Mouse (Mus musculus): ENCODE data around the gene Fam213b.
A peak's percentile ranks its signal among the peaks of the same experiment; 100 is the strongest.

Fam213b gene

DNA sequence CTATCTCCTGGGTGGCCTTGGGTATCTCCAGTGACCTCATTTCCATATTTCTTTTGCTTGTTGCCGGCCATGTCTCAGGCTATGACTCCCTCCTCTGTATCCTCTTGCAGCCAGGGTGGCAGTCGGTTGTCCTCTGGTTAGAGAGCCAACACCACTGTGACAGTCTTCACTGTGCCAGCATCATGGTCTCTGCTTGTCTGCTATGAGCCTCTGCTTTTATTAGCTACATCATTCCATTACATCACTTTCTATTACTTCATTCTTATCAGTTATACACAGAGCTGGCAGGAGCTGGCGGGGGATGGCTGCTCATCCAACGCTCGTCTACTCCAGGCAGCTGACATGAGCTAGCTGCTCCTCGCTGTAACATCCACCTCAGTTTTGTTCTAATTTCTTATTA lies 18.2 kb downstream of the Fam213b start:
- DNase-seq (ENCODE audit: low spot score in 2 of 2) = no peak

DNA sequence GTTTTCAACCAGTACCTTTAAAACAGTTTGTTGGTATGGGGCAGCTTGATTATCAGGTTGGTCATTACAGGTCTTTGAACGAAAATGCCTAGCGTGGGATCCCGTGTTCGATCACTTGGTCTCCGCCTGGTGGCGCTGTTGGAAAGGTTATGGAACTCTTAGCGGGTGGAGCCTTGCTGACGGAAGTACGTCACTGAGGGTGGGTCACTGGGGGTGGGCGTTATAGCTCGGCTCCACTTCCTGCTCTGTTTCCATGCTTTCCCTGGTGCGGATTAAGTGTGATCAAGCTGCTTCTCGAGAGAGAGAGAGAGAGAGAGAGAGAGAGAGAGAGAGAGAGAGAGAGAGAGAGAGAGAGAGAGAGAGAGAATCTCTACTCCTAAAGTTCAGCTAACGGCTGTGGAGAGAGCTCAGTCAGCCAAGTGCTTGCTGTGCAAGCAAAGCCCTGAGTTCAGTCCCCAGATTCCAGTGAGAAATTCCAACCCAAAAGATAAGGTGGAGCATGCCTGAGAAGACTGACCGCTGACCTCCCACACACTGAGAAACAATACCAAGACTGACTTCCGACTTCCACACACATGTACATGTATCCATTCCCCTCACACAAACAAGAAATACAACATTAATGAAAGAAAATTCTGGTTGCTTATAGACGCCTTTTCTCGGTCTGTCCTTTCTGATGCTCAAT lies 20.9 kb downstream of the Fam213b start:
- DNase-seq (ENCODE audit: low spot score in 2 of 2) = peak in 1 of 2 experiments; percentile 87

- no peak for DNase-seq (ENCODE audit: low spot score in 2 of 2)
These were observed 25.7 kb downstream of the Fam213b start for GRCm38 (mm10) chr4:154873186-154873585.

DNA sequence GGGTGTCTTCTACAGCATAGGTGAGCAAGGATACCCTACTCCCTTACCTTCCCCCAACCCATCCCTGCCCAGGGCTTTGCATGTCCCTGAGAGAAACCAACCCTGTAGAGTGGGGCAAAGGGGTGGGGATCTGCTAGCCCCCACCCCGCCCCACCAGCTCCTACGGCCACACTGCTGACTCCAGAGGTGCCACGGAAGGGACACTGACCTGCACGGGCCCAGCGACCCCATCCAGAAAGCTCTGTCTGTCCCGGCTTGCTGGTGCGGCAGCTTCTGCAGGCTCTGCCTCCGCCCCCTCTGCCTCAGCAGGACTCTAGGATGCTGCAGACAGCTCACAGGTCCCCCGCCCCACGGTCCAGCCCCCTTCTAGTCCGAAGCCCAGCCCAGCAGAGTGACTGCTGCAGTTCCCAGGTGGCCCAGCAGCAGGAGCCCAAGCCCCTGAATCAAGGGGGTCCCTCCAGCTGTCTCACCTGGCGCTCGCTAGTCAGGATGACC lies 27.1 kb downstream of the Fam213b start:
- DNase-seq (ENCODE audit: low spot score in 2 of 2) = no peak

DNA sequence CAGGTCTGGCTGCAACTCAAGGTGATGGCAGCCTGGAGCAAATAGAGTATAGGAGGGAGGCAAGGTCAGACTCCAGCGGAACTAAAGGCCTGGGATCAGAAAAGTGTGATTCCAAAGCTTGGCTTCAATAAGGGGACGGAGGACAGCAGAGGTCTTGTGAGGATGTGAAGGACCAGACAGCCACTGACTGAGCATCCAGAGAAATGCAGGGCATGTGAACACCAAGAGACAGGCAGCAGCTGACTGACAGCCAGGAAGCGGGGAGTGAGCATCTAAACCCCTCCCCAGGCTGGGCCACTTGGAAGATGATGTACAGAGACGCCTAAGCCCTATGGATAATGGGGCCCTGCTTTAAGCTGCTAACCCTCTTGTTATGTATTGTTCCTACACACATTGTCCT lies 28.2 kb downstream of the Fam213b start:
- DNase-seq (ENCODE audit: low spot score in 2 of 2) = no peak

GRCm38 (mm10) chr4:154869440-154869839 lies 29.5 kb downstream of the Fam213b start, which contains the start of gene Mmel1:
Gene Mmel1, plus strand, starts transcription at chr4:154869585.
- DNase-seq (ENCODE audit: low spot score in 2 of 2) = no peak

- DNase-seq (ENCODE audit: low spot score in 2 of 2) = no peak
These were observed 31.7 kb downstream of the Fam213b start for GRCm38 (mm10) chr4:154867257-154867656.

- no peak for DNase-seq (ENCODE audit: low spot score in 2 of 2)
These were observed 32.5 kb downstream of the Fam213b start for GRCm38 (mm10) chr4:154866391-154866790.

DNA sequence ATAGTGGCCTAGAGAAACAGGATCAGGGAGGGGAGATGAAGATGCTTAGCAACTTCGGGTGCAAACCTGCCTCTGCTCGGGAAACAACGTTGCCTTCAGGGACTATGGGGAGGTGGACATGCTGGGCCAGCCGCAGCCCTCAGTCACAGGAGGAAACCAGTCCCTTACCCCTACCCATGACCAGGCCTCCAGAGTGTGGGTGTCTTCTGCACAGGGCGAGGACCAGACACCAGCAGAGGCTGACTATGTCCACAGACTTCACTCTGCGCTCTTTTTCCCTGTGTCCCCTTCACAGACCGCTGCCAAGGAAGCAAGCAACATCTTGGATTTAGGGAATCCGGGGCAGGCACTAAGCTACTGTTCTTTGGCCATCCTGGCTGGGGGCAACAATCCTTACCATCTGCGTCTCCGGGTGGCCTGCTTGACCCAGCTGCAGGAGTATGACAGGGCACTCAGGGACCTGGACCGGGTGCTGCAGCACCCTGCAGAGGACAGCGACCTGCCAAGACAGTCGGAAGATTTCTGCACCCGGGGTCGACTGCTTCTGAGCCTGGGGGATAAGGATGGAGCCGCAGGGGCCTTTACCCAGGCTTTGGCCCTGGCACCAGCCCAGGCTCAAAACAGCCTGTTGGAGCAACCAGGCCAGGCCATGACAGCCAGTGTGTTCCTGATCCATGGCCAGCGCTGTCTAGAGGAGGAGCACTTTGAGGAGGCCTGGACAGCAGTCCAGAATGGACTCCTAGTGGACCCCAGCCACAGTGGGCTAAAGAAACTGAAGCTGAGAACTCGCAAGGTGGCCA lies 33.8 kb downstream of the Fam213b start:
- peak in 1 of 2 experiments; percentile 3 for DNase-seq (ENCODE audit: low spot score in 2 of 2)

DNA sequence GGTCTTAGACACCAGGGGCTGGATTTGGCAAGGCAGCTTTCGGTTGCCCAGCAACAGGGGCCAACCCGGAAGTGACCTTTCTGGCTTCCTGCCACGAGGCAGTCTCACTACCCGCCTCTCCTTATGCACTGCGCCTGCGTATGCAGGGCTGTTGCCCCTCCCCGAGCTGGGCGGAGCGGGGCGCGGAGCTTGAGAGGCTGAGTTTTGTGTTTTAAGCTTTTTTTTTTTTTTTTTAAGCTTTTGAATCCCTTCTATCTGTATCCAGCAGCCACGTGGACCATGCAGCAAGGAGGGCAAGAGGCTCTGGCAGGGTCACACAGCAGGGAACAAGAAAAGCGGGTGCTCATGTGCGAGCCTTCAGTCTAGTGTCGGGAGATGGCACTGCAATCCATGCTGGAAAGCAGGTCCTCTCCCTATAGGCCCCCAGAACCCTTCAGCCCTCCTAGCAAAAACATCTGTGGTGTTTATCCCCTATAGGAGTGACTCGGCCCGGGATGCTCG lies 34.6 kb downstream of the Fam213b start:
- DNase-seq (ENCODE audit: low spot score in 2 of 2) = peak; percentile 73 to 88

GRCm38 (mm10) chr4:154863436-154863935 lies 35.4 kb downstream of the Fam213b start:
- DNase-seq (ENCODE audit: low spot score in 2 of 2) = peak in 1 of 2 experiments; percentile 1

DNA sequence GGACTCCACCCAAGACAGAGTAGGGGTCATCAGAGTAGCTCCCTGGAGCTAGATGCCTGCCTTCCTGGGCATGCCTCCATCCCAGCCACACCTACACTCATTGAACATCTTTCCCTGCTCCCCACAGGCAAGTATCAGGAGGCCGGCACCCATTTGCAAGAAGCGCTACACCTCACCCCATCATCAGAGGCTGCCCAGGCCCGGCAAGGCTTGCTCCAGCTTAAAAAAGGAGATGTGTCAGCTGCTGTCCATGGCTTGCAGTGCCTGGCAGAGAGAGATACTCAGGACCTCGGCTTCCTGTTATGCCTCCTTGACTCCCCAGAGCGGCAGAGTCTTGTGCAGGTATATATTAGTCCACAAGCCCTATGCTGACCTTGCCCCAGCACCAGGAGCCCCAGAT lies 37.0 kb downstream of the Fam213b start:
- DNase-seq (ENCODE audit: low spot score in 2 of 2) = peak in 1 of 2 experiments; percentile 1

DNA sequence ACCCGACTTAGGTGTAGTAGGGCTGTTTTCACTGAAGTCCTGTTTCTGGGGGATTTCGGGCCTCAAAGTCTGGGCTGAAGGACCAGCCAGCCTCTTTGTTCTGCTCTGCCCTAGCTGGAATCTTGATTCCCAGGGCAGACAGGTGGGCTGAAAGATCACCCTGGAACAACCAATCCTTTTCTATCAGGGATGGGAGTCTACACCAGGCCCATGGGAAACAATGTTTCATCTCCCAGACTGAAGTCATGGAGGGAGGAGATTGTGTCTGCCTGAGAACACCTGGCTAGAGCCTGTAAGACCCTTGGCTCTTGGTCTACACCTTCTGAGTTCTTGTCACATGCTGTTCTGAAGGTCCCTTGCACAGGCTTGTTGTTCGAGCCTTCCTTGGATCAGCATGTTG lies 40.3 kb downstream of the Fam213b start:
- peak in 1 of 2 experiments; percentile 1 for DNase-seq (ENCODE audit: low spot score in 2 of 2)

DNA sequence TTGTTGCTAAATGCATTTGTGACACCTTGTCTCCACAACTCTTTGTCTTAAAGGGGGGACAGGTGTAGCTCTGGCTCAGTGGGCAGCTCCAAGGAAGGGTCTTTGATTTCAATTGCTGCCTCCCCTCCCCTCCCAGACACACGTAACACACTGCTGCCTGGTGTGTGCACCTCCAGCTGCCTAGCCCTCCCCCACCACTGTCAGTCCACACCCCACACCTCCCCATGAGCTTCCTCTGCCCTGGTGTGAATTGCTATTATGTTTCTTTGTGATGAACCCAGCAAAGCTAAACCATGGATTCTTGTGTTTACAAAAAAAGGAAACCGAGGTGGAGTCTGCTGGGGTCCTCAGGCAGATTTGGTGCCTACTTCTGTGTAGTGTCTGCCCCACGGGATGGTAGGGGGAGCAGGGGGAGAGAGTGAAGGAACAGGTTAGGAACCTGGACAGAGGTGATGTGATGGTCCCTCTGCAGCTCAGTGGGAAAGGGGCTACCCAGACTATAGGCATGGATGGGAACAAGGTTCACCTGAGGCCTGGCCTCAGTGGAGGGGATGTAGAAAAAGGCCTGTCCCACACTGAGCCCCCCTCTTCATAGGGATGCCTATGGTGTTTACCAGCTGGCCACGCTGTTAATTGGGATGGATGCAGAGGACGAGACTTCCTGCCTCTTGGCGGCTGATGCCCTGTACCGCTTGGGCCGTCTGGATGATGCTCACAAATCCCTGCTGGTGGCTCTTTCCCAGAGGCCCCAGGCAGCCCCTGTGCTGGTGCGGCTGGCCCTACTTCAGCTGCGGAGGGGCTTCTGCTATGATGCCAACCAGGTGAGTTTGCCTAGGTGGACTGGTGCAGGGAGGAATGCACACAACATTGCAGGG lies 41.3 kb downstream of the Fam213b start:
- peak in 1 of 2 experiments; percentile 1 for DNase-seq (ENCODE audit: low spot score in 2 of 2)

DNA sequence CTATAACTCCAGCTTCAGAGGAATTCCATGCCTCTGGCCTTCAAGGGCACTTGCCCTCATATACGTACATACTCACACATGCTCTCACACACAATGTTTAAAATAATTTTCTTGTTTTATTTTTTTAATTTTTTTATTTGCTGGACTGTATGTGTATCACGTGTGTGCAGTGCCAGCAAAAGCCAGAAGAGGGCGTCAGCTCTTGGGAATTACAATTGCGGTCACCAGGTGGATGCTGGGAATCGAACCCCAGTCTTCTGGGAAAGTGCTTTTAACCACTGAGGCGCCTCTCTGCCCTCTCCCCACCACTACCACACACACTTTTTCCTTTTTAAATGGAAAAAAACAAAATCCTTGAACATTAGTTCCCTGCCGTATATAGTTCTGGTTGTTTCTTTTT lies 42.1 kb downstream of the Fam213b start:
- peak in 1 of 2 experiments; percentile 5 for DNase-seq (ENCODE audit: low spot score in 2 of 2)

- DNase-seq (ENCODE audit: low spot score in 2 of 2) = no peak
These were observed 42.5 kb downstream of the Fam213b start for GRCm38 (mm10) chr4:154856480-154856837.

- DNase-seq (ENCODE audit: low spot score in 2 of 2) = peak; percentile 89 to 91
These were observed 43.0 kb downstream of the Fam213b start for GRCm38 (mm10) chr4:154855721-154856479.

GRCm38 (mm10) chr4:154854676-154855345 lies 44.1 kb downstream of the Fam213b start:
- DNase-seq (ENCODE audit: low spot score in 2 of 2) = peak in 1 of 2 experiments; percentile 1

DNA sequence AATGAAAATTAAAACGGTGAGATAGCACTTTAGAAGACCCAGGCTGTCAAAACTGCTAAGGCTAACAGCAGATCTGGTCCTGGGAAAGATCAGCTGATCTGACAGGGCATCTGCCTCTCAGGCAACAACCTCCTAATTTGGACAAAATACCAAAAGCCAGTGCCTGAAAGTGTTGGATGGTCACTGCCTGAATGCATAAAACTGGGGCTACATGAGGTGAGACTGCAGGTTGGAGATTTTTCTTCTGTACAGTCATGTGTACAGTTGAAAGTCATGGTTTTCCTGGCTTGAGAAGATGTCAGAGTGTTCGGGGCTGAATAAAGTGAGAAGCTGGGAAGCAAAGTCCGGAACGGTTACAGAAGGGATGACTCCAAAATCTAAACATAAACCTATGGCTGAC lies 45.1 kb downstream of the Fam213b start:
- DNase-seq (ENCODE audit: low spot score in 2 of 2) = peak in 1 of 2 experiments; percentile 0

DNA sequence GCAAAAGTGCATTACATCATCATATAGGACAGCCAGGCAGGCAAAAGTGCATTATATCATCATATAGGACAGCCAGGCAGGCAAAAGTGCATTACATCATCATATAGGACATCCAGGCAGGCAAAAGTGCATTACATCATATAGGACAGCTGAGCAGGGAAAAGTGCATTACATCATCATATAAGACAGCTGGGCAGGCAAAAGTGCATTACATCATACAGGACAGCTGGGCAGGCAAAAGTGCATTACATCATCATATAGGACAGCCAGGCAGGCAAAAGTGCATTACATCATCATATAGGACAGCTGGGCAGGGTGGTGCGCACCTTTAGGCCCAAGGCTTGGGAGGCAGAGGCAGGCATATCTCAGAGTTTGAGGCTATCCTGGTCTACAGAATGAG lies 46.2 kb downstream of the Fam213b start:
- no peak for DNase-seq (ENCODE audit: low spot score in 2 of 2)

All from left cerebral cortex, adult 9 months (tissue).